Mouse (Mus musculus) lung, postnatal 0 days (tissue): ENCODE results near the gene Fam19a2. TPM values are rescaled to one million over a fixed set of nuclear protein-coding genes. Genes with fewer than 3 reads are reported as not detected.

Source experiments
- ATAC-seq: fragments of 200-750 bp; cut with Nextera tagmentation; 2 replicates; pipeline ENCODE4 v1.8.0; 2017; ENCODE audit warnings: moderate library complexity
- DNase-seq: peaks from one replicate; pipeline ENCODE4 v3.0.0-alpha.2; 2016; ENCODE audit warnings: low spot score
- H3K27ac ChIP-seq: fragments of 300-500 bp; sonication (generic); 2 replicates; pipeline ENCODE4 v1.5.1; 2014; ENCODE audit warnings: antibody characterized with exemption, mild to moderate bottlenecking, low read length, mixed read lengths
- H3K27me3 ChIP-seq: fragments of 300-500 bp; sonication (generic); replicated peaks from 2 replicates; pipeline ENCODE4 v1.6.1; 2014; ENCODE audit warnings: low read length, mixed read lengths; ENCODE audit not compliant: insufficient read depth
- H3K36me3 ChIP-seq: fragments of 300-500 bp; sonication (generic); 2 replicates; pipeline ENCODE4 v1.6.1; 2014; ENCODE audit warnings: low read length, mixed read lengths; ENCODE audit not compliant: insufficient read depth
- H3K4me1 ChIP-seq: fragments of 300-500 bp; sonication (generic); 2 replicates; pipeline ENCODE4 v1.6.1; 2014; ENCODE audit warnings: antibody characterized with exemption, low read depth, low read length, mixed read lengths; ENCODE audit not compliant: insufficient read depth
- H3K4me2 ChIP-seq: fragments of 300-500 bp; sonication (generic); replicated peaks from 2 replicates; pipeline ENCODE4 v1.6.1; 2014; ENCODE audit warnings: low read depth, mild to moderate bottlenecking, low read length, moderate library complexity, mixed read lengths
- H3K4me3 ChIP-seq: fragments of 300-500 bp; sonication (generic); 2 replicates; pipeline ENCODE4 v1.5.1; 2014; ENCODE audit warnings: low read depth, low read length
- H3K9ac ChIP-seq: fragments of 300-500 bp; sonication (generic); replicated peaks from 2 replicates; pipeline ENCODE4 v1.6.1; 2014; ENCODE audit warnings: low read depth, mild to moderate bottlenecking
- H3K9me3 ChIP-seq: fragments of 300-500 bp; sonication (generic); 2 replicates; pipeline ENCODE4 v1.6.1; 2016; ENCODE audit warnings: low read length, mixed read lengths
- CTCF ChIP-seq: IDR thresholded peaks from 2 replicates; pipeline ENCODE4 v1.5.1; 2016; ENCODE audit warnings: antibody characterized with exemption, mild to moderate bottlenecking
- EP300 ChIP-seq: IDR thresholded peaks from 2 replicates; pipeline ENCODE4 v1.6.1; 2016; ENCODE audit warnings: antibody characterized with exemption, mild to moderate bottlenecking, control low read depth
- WGBS: fragments of 180-500 bp; shearing (Covaris S2); extraction: QIAGEN DNeasy Blood & Tissue Kit; methylation state at CpG from one replicate; pipeline ENCODE4 v1.1.7; 2014; 5-methylcytosine and 5-hydroxymethylcytosine counted together
- polyA plus RNA-seq: library from polyadenylated mRNA; unstranded; fragments of >200 nt; fragmentation: Nextera tagmentation; extraction: Ambion mirVana; gene quantifications from 2 replicates; pipeline ENCODE4 v1.2.1, GENCODE M21; 2015

The Fam19a2 gene
- polyA plus RNA-seq, 1 experiment from 2014 or later, result 0.24 TPM

- ATAC-seq (no peak), DNase-seq (no peak)
- 79% methylated on average over 3 of the region's 3 CpGs for WGBS
- no peak overlapping the region for H3K27ac ChIP-seq
- H3K4me2 ChIP-seq, result no peak overlapping the region
- TF ChIP-seq CTCF, result no peak
- TF ChIP-seq EP300, result no peak
- H3K9me3 ChIP-seq, result no peaks in the 10 kb centered on the region
- H3K4me3 ChIP-seq, result no peak overlapping the region
- H3K4me1 ChIP-seq, result no peaks in the 10 kb centered on the region
- H3K36me3 ChIP-seq, result no peaks in the 10 kb centered on the region
- H3K27me3 ChIP-seq, result no peaks in the 10 kb centered on the region
- H3K9ac ChIP-seq, result no peak overlapping the region
These were observed 138.7 kb downstream of the Fam19a2 start for GRCm38 (mm10) chr10:123402460-123402859.

- Histone ChIP-seq H3K4me1 (no peaks in the 10 kb centered on the region), H3K36me3 (no peaks in the 10 kb centered on the region), H3K9me3 (no peaks in the 10 kb centered on the region), H3K4me3 (no peak overlapping the region), H3K4me2 (no peak overlapping the region), H3K27ac (no peak overlapping the region), H3K27me3 (no peaks in the 10 kb centered on the region), H3K9ac (no peak overlapping the region)
- TF ChIP-seq EP300 (no peak), CTCF (peak; percentile 37)
- DNase-seq, result peak; percentile 7
- 85% methylated on average over 1 of the region's 1 CpGs for whole genome bisulfite sequencing
- no peak for ATAC-seq
These were observed 151.2 kb downstream of the Fam19a2 start for GRCm38 (mm10) chr10:123414953-123415352.

GRCm38 (mm10) chr10:123416024-123416423 lies 152.2 kb downstream of the Fam19a2 start:
- TF ChIP-seq CTCF (no peak), EP300 (no peak)
- H3K9ac ChIP-seq, result no peak overlapping the region
- H3K27me3 ChIP-seq, result no peaks in the 10 kb centered on the region
- 68% methylated on average over 4 of the region's 4 CpGs for WGBS
- H3K9me3 ChIP-seq, result no peaks in the 10 kb centered on the region
- H3K4me1 ChIP-seq, result no peaks in the 10 kb centered on the region
- ATAC-seq (no peak), DNase-seq (no peak)
- no peak overlapping the region for H3K4me3 ChIP-seq
- no peak overlapping the region for H3K27ac ChIP-seq
- H3K36me3 ChIP-seq, result no peaks in the 10 kb centered on the region
- no peak overlapping the region for H3K4me2 ChIP-seq

- no peak for ATAC-seq
- Histone ChIP-seq H3K36me3 (no peaks in the 10 kb centered on the region), H3K4me2 (no peak overlapping the region), H3K4me3 (no peak overlapping the region), H3K27me3 (no peaks in the 10 kb centered on the region), H3K4me1 (no peaks in the 10 kb centered on the region), H3K9ac (no peak overlapping the region), H3K27ac (no peak overlapping the region), H3K9me3 (no peaks in the 10 kb centered on the region)
- DNase-seq, result no peak
- 43% methylated on average over 7 of the region's 7 CpGs for WGBS
- TF ChIP-seq EP300 (no peak), CTCF (no peak)
These were observed 154.9 kb downstream of the Fam19a2 start for GRCm38 (mm10) chr10:123418616-123419173.

- no peak overlapping the region for H3K9ac ChIP-seq
- ATAC-seq (no peak), DNase-seq (no peak)
- no peaks in the 10 kb centered on the region for H3K4me1 ChIP-seq
- no peaks in the 10 kb centered on the region for H3K27me3 ChIP-seq
- WGBS, result 78% methylated on average over 1 of the region's 1 CpGs
- H3K4me3 ChIP-seq, result no peak overlapping the region
- H3K4me2 ChIP-seq, result no peak overlapping the region
- H3K9me3 ChIP-seq, result no peaks in the 10 kb centered on the region
- no peak for TF ChIP-seq EP300
- TF ChIP-seq CTCF, result no peak
- H3K27ac ChIP-seq, result no peak overlapping the region
- no peaks in the 10 kb centered on the region for H3K36me3 ChIP-seq
These were observed 156.5 kb downstream of the Fam19a2 start for GRCm38 (mm10) chr10:123420249-123420648.

GRCm38 (mm10) chr10:123424482-123424881 lies 160.7 kb downstream of the Fam19a2 start:
- no peak overlapping the region for H3K4me3 ChIP-seq
- DNase-seq (no peak), ATAC-seq (no peak)
- no peaks in the 10 kb centered on the region for H3K27me3 ChIP-seq
- H3K27ac ChIP-seq, result no peak overlapping the region
- H3K9me3 ChIP-seq, result no peaks in the 10 kb centered on the region
- H3K36me3 ChIP-seq, result no peaks in the 10 kb centered on the region
- WGBS, result 81% methylated on average over 3 of the region's 3 CpGs
- H3K4me1 ChIP-seq, result no peaks in the 10 kb centered on the region
- no peak overlapping the region for H3K4me2 ChIP-seq
- TF ChIP-seq EP300, result no peak
- no peak for TF ChIP-seq CTCF
- H3K9ac ChIP-seq, result no peak overlapping the region
